Mouse (Mus musculus): Measurements from ENCODE around the gene Myo1h.

- TF ChIP-seq CTCF (IDR thresholded peaks at IDR 0.05; ENCODE audit: extremely low read depth, insufficient read depth, low read length) (no peak), POLR2A (IDR thresholded peaks at IDR 0.05; ENCODE audit: extremely low read depth, insufficient read depth, low read length) (no peak)
Observed at GRCm38 (mm10) chr5:114358833-114359232, 69.9 kb downstream of the Myo1h start.
